Mouse (Mus musculus) hematopoietic stem cell, adult 5-6 weeks (primary cell): ENCODE results near the gene Ccpg1. TPM values are rescaled to one million over a fixed set of nuclear protein-coding genes. Genes with fewer than 3 reads are reported as not detected.

Source experiments
- ATAC-seq, 2 experiments: fragments of 125-278 bp in 1 of 2; replicated peaks in 1 of 2; 2 replicates each; pipeline ENCODE4 v1.8.0; 2016 to 2017; ENCODE audit warnings: inconsistent platforms in 2 of 2, mild to moderate bottlenecking in 2 of 2, moderate number of reproducible peaks in 2 of 2, low read depth in 1 of 2, moderate TSS enrichment in 1 of 2; ENCODE audit not compliant: low FRiP score in 2 of 2, poor library complexity in 2 of 2, severe bottlenecking in 2 of 2, insufficient read depth in 1 of 2, low TSS enrichment in 1 of 2
- total RNA-seq: library from RNA; stranded (forward); fragments of 172-1452, 232-1000 nt; gene quantifications from 2 replicates; pipeline ENCODE4 v1.2.3, GENCODE M21; 2017

Ccpg1 gene
- total RNA-seq: 66.4 and 74.7 TPM in 2 replicates

GRCm38 (mm10) chr9:72985250-72986220, at the start of gene Ccpg1, which contains the start of gene Ccpg1os:
TSS of gene Ccpg1 (plus strand) at chr9:72985429.
TSS of gene Ccpg1os (minus strand) at chr9:72985382.
- peak; percentile 99 for ATAC-seq

DNA sequence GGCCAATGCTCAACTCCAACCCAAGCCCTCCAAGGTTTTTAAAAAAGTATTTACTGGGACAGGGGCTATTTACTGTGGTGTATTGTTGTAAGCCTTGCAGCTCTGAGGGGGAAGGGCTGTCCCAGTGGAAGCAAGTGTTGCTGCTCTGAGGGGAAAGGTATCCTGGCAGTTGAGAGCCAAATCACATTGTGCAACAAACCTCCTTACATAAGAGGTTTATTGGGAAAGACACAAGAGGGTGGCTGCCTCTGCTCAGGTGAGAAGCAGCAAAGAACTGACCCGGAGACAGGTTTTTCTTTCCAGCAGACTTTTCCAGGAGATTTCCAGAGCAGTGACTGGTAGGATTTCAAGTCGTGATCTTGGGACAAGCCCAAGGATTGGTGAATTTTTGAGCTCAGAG, 48.9 kb upstream of the Ccpg1 start:
- no peak for ATAC-seq

DNA sequence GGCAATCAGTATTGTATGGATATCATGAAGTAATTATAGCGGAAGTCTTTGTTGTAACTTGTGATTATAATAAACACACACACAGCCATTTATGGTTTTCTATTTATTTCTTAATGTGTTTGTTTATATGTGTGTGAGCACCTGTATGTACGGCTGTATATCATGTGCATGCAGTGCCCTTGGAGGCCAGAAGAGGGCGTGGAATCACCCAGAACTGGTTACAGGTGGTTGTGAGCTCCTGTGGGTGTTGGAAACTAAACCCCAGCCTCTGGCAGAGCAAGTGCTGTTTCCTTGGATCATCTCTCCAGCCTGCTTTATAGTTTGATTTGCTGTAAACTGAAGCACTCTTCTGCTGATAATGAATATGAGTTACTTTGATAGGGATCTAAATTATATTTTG, 41.8 kb upstream of the Ccpg1 start:
- no peak for ATAC-seq

DNA sequence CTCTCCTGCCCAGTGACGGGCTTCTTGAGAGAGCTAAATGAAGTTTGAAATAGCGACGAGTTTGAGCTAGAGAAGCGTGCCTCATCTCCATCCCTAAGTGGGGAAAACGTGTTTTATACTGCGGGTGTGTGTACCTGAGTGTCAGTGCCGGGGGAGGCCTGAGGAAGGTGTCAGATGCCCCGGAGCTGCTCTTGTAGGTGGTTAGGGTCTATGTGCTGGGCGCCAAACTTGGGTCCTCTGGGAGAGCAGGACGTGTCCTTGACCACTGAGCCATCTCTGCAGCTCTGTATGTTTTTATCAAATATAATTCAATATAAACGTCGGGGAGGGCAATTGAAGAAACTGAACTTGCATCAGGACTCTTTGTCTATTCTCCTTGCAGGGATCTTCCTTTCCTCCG, 40.9 kb upstream of the Ccpg1 start:
- no peak for ATAC-seq

- ATAC-seq: no peak
Observed at GRCm38 (mm10) chr9:72947010-72947409, 38.2 kb upstream of the Ccpg1 start.

GRCm38 (mm10) chr9:72949572-72949971, 35.7 kb upstream of the Ccpg1 start:
- ATAC-seq: no peak

- no peak for ATAC-seq
Observed at GRCm38 (mm10) chr9:72954746-72955145, 30.5 kb upstream of the Ccpg1 start.

DNA sequence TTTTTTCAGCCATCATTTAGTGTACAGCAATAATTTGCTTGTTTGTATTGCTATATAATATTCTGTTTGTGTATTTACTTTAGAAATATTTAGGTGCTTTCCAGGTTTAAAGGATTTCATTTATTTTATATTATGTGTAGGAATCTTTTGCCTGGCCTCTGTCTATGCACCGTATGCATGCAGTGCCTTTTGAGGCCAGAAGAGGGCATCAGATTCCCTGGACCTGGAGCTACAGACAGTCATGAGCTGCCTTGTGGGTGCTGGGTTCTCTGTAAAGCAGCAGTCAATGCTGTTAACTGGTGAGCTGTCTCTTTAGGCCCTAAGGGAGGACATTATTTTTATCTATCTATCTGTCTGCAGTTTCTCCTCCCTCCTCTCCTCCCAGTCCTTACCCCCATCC, 29.7 kb upstream of the Ccpg1 start:
- peak; percentile 41 to 56; a peak in 2 of 4 replicates for ATAC-seq

DNA sequence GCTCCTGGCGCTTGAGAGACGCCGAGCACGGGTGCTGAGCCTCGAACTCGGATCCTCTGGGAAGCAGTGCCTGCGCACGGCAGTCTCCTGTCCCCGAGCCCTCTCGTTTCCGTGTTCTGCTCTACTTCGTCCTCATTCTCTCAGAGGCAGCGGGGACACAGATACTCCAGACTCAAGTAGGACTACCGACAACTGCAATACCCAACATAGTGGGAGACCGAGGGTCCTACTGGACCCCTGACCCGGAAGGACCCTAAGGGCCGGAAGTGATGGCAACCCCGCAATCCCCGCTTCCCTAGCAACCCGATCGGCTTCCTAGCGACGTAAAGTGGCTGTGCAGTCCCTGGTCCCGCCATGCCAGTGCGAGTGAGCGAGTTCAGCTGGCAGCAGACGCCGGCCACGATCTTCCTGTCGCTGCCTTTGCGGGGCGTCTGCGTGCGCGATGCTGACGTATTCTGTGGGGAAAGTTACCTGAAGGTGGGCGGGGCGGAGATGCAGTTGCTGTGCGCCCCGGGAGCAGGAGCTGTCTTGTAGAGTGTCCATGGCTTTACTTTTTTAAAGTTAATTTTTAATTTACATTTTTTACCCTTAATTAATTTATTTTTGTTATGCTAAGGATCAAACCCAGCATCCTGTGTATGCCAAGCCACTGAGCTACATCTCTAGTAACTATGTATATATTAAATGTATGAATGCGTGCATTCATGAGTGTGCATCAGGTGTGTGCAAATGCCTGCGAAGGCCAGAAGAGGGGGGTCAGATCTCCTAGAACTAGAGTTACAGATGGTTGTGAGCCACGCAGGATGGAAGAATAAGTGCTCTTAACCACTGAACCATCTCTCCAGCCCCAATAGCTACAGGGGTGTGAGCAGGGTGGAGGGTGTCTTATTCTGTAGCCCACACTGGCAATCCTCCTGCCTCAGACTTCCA, 26.4 kb upstream of the Ccpg1 start, which contains the start of the genes Dyx1c1 and Gm44503:
Gene Dyx1c1 (plus strand): TSS at position 265 of the 930 bp plus-strand sequence.
Gene Gm44503 (plus strand): TSS at position 332 of the 930 bp plus-strand sequence.
- peak; percentile 92 to 96 for ATAC-seq

DNA sequence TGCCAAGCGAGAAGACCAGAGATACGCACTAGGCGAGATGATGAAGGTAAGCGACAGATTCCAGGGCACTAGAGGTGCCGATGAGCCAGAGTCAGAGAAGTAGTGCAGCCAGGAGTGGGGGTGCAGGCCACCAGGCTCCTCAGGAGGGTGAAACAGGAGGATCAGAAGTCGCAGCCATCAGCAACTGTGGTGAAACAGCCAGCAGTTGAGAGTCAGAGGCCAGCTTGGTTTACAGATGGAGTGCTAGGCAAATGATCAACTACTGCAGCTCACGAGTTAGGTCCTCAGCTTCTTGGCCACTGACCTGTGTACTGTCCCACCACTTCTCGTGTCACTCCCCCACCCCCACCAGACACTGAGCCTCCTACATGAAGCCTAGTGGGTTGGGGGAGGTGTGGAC, 23.9 kb upstream of the Ccpg1 start:
- ATAC-seq: no peak

DNA sequence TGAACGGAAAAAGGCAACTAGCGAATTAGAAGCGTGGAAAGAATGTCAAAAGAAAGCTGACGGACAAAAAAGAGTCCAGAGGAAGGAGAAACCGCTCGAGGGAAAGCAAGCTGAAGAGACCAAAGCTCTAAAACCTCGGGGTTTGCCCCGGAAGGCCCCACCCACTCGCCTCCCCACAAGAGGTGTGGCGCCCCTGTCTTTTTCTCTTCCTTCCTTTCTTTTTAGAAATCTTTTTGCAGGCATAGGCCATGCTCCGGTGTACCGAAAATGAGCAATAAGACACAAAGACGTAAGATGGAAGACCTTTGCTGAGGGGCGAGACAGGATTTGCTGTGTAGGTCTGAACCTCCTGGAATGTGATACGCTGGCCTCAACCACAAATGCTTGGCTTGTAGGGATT, 23.3 kb upstream of the Ccpg1 start:
- ATAC-seq: no peak

- ATAC-seq: peak; percentile 90
Observed at GRCm38 (mm10) chr9:72968349-72969061, 16.7 kb upstream of the Ccpg1 start.

- ATAC-seq: peak; percentile 29 to 38; a peak in 1 of 4 replicates
Observed at GRCm38 (mm10) chr9:72969874-72970273, 15.4 kb upstream of the Ccpg1 start.

DNA sequence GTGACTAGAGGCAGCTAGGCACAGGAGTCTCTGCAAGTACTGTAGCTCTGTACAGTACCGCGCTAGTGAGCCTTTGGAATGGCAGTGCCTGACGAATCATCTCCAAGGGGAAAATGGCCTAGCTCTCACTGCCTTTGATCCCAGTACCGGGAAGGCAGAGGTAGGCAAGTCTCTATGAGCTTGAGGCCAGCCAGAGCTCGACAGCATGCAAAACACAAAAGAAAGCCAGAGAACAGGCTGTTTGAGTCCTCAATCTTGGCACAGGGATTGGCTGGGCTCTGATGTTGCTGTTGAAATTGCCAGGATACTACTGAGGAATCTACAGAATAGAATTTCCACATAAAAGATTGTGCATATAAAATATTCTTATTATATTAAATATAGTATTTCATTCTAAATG, 12.8 kb upstream of the Ccpg1 start:
- no peak for ATAC-seq

GRCm38 (mm10) chr9:72972984-72973383, 12.2 kb upstream of the Ccpg1 start:
- ATAC-seq: no peak

DNA sequence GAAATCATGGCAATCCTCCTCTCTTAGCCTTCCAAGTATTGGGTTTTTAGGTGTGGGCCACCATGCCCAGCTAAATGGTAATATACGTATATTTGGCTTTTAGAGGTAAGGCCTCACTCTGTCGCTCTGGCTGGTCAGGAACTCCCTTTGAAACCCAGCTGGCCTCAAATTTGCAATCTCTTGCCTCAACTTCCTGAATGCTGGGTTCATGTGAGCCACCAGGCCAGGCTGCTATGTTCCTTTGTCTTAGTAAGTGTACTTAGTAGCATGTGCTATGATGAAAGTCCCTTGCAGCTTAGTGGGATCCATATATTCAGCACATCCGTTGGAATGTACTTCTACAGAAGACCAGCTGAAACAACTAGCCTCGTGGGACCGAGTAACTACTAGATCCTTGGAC, 10.5 kb upstream of the Ccpg1 start:
- ATAC-seq: peak in 1 of 2 experiments; percentile 45; a peak in 1 of 4 replicates

- no peak for ATAC-seq
Observed at GRCm38 (mm10) chr9:72975242-72975641, 10.0 kb upstream of the Ccpg1 start.
